Mouse (Mus musculus) layer of hippocampus, adult 6 months (tissue): ENCODE measurements around the gene Hacd3. TPM values are rescaled to one million over a fixed set of nuclear protein-coding genes. Genes with fewer than 3 reads are reported as not detected.

ENCODE experiments used
- long read RNA-seq, 2 experiments: library from polyadenylated mRNA; unstranded; transcript quantifications; one replicate each; pipeline ENCODE4 v2.0.0; 2019 to 2020
- microRNA-seq: library from miRNA; unstranded; fragments of <30 nt; microRNA quantifications from one replicate; pipeline ENCODE4 v1.2.0, GENCODE M21; 2020
- polyA plus RNA-seq: library from polyadenylated mRNA; unstranded; fragments of <200 nt; fragmentation: Nextera tagmentation; gene quantifications from 2 replicates; pipeline ENCODE4 v1.2.3, GENCODE M21; 2021

The Hacd3 gene
- polyA plus RNA-seq: 92.6 and 112 TPM in 2 replicates
- long read RNA-seq, experiment 1, transcript Hacd3-201 (11 exons, 2,709 nt): major isoform, 223 of 271 reads
- long read RNA-seq, experiment 1, partial matches to known transcripts: 23 of 271 reads
- long read RNA-seq, experiment 1, other reads (novel, unspliced or antisense): 25 of 271 reads
- long read RNA-seq, experiment 2, transcript Hacd3-201 (11 exons, 2,709 nt): major isoform, 1,056 of 1,129 reads
- long read RNA-seq, experiment 2, partial matches to known transcripts: 27 of 1,129 reads
- long read RNA-seq, experiment 2, other reads (novel, unspliced or antisense): 46 of 1,129 reads

DNA sequence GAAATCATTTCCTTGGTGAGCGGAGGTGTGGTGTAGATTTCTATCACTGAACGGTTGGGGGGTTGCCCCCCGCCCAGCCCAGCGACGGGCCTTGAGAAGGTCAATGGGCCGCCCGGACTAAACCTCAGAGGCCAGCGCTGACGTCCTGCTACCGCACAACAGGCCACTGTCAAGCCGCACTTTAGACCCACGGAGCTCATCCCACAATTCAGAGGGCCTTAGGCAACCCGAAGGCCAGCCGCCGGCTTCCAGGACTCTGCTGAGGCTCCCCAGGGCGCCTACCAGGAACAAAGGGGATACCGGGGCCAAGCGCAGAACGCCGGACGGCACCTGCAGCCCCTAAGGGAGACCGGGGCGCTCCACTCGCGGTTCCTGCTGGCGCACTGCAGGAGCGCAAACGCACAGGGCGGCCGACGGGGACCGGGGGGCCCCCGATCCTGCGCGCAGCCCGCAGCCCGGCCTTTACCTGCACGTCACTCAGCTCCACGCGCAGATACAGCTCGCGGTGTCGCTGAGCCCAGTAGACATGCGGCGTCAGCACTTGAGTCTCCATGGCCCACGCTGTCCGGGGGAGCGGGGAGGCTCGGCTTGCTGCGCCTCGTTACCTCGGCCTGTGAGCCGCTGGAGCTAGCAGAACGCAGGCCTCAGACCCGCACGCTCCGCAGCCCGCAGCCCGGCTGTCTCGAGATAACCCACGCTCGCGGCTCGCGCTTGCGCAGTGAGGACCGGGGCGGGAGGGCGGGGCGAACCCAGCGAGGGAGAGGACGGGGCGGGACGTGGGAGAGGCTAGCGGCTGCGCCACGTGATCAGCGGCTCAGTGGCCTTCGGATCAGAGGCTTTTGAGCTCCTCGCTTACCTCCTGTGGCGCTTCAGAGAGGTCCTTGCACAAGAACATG is at the start of gene Hacd3:
Hacd3 (minus strand) TSS at position 703 of the 896 bp plus-strand sequence.

GRCm38 (mm10) chr9:65032269-65033108 is 11.0 kb upstream of the Hacd3 start, which contains the start of gene Dpp8:
Gene Dpp8 (plus strand): TSS chr9:65032414.

DNA sequence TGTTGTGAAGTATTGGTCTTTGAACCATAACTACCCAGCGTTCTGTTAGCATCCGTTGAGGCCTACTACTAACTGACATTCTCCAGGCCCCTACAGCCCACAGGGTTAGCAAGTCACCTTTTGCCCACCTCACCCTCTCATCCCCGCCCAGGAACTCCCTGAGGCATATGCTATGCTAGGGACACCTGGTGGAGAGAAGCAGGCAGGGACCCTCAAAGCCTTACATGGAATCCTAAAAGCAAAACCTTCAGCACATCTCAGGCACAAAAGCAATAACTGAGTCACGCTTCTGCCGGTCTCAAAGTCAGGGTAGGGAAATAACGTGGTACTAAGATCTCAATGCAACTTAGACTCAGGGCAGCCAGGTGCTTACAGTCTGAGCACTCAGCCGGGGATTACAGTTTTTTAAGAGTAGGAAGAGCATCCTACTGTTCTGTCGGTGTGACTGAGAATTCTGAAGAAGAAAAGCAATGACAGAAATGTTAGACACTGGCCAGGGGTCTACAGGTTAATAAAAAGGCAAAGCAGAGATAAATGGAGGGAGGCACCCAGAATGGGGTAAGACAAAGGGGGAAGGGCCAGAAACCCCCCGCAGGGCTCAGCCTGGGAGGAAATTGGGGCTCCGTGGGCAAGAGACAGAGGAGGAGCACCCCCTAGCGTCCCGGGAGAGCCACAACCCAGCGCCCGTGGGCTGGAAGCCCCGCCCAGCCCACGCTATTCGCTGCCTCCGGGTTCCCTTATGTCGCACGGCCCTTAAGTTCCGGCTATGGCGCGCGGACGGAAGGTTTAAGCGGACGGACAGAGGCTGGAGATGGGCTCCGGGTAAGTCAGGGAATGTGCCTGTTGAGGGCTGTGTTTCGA is 61.1 kb downstream of the Hacd3 start, which contains the start of gene Ints14:
Ints14 (plus strand) TSS at position 789 of the 861 bp plus-strand sequence.

DNA sequence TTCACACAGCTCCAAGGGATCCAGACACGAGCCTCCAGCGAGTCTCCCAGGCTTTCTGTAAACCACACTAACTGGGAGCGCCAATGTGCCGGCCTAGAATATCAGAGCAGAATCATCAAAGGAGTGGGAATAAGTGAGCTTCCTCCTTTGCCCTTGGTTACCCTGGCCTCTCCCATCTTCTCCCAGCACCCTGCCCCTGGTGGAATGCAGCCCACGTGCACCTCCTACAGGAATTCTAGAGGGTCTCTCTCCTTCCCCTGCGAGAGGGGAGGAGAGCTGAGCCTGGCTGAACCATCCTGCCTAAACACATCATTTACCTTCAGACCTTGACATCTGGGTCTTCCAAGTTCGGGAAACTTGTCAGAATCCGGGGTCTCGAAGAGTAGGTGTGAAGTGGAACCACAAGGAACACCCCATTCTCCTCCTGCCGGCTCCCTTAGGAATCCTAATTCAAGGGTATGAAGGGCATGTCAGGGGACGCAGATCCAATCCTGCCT is 70.3 kb downstream of the Hacd3 start, which contains the start of gene Slc24a1:
Slc24a1 (minus strand) TSS at position 447 of the 497 bp plus-strand sequence.

Small RNAs within 50 kb of the gene (microRNA-seq; reads per million reads assigned to microRNA genes)
- not detected for gene Gm25640

Other genes with a start within 250 kb of the Hacd3 start
- gene Dennd4a, start 210.4 kb downstream of the Hacd3 start, polyA plus RNA-seq: 5.2 and 5.7 TPM in 2 replicates
- 0.05 and 0.10 TPM in 2 replicates for gene Slc24a1, start 70.1 kb downstream of the Hacd3 start, polyA plus RNA-seq
- 11.0 and 11.5 TPM in 2 replicates for gene Ints14, start 60.8 kb downstream of the Hacd3 start, polyA plus RNA-seq
- 22.0 and 28.5 TPM in 2 replicates for gene Dpp8, start 10.7 kb upstream of the Hacd3 start, polyA plus RNA-seq
- 6.5 and 7.4 TPM in 2 replicates for gene Igdcc4, start 79.8 kb upstream of the Hacd3 start, polyA plus RNA-seq
- 0.38 and 0.40 TPM in 2 replicates for gene Igdcc3, start 119.5 kb upstream of the Hacd3 start, polyA plus RNA-seq
- 2.0 and 2.5 TPM in 2 replicates for gene Parp16, start 173.7 kb upstream of the Hacd3 start, polyA plus RNA-seq
- 0.04 TPM in 1 of 2 replicates, not detected in the other for gene Cilp, start 243.5 kb upstream of the Hacd3 start, polyA plus RNA-seq